Comparison of ENCODE assay signal across 8 mouse cellular contexts in genomic region chr10:75764519-75765473, GRCm38 (mm10). TPM values are rescaled to one million over a fixed set of nuclear protein-coding genes. Genes with fewer than 3 reads are reported as not detected.
DNase-seq lines count a peak whose midpoint lies in the region.

No protein-coding gene starts in this region.

- intact Hi-C loops in left cerebral cortex, postnatal 14 days (cut with DNase I) = loop anchor here (2.0 kb wide), 1 partner anchor 88 kb away; no protein-coding TSS in a partner anchor
- intact Hi-C loops in heart, postnatal 14 days (cut with DNase I) = no loop called here

- peak overlapping the region; percentile 74 for H3K4me3 ChIP-seq in forebrain, embryonic 10.5 days

- H3K9me3 ChIP-seq in forebrain, embryonic 10.5 days = no peaks in the 10 kb centered on the region

- H3K4me1 ChIP-seq in forebrain, embryonic 10.5 days = peaks cover 17% of the 10 kb centered on the region

- peak; percentile 65 to 66 for DNase-seq in left cerebral cortex, postnatal 14 days (ENCODE audit: low spot score in 2 of 2)
- no peak for DNase-seq in left cerebral cortex, adult 11 months (ENCODE audit: low spot score)
- DNase-seq in c-Kit-positive CD71-negative TER-119-negative erythroid progenitor cells, embryonic 14.5 days (ENCODE audit: low read depth) = peak; percentile 97
- peak; percentile 82 for DNase-seq in forebrain, embryonic 10.5 days (ENCODE audit: extremely low spot score, low spot score)
- DNase-seq in heart, postnatal 14 days = peak; percentile 49 to 75
- peak; percentile 76 to 84 for DNase-seq in kidney, postnatal 4 days
- DNase-seq in lung, postnatal 4 days = peak; percentile 51 to 81
- DNase-seq in skeletal muscle tissue, adult 2 months (ENCODE audit: low read depth, low spot score) = peak; percentile 70

- 1% methylated on average over 27 of the region's 27 CpGs for WGBS in forebrain, embryonic 10.5 days

- H3K27me3 ChIP-seq in forebrain, embryonic 10.5 days (ENCODE audit: poor library complexity, severe bottlenecking) = no peaks in the 10 kb centered on the region

- peaks cover 21% of the 10 kb centered on the region for H3K36me3 ChIP-seq in forebrain, embryonic 10.5 days (replicated peaks)

- peak overlapping the region; percentile 87 for H3K27ac ChIP-seq in forebrain, embryonic 10.5 days

RNA-seq across cellular contexts. Expression of gene Cabin1, which starts 0.7 kb away (rescaled TPM):
- 10 to 100 TPM; 79.8 to 82.9 TPM for total RNA-seq in left cerebral cortex, postnatal 14 days (2021)
- polyA plus RNA-seq in forebrain, embryonic 10.5 days (2016; fragmentation: Nextera tagmentation; extraction: Ambion mirVana) = 34.6 and 36.6 TPM in 2 replicates
- total RNA-seq in heart, postnatal 14 days (2021) = 10 to 100 TPM; 23.0 to 24.8 TPM

RNA-seq across cellular contexts. Expression of gene Ddt, which starts 8.4 kb away (rescaled TPM):
- 10 to 100 TPM; 32.8 to 40.5 TPM for total RNA-seq in left cerebral cortex, postnatal 14 days (2021)
- 95.4 and 99.6 TPM in 2 replicates for polyA plus RNA-seq in forebrain, embryonic 10.5 days (2016; fragmentation: Nextera tagmentation; extraction: Ambion mirVana)
- total RNA-seq in heart, postnatal 14 days (2021) = 10 to 100 TPM; 44.8 to 61.1 TPM

RNA-seq across cellular contexts. Expression of gene Gm20441, which starts 16.0 kb away (rescaled TPM):
- not detected for total RNA-seq in left cerebral cortex, postnatal 14 days (2021)
- not detected in 2 replicates for polyA plus RNA-seq in forebrain, embryonic 10.5 days (2016; fragmentation: Nextera tagmentation; extraction: Ambion mirVana)
- not detected for total RNA-seq in heart, postnatal 14 days (2021)

RNA-seq across cellular contexts. Expression of gene Gstt3, which starts 16.4 kb away (rescaled TPM):
- total RNA-seq in left cerebral cortex, postnatal 14 days (2021) = 1 to 10 TPM; 1.5 to 1.7 TPM
- polyA plus RNA-seq in forebrain, embryonic 10.5 days (2016; fragmentation: Nextera tagmentation; extraction: Ambion mirVana) = 1.1 and 1.9 TPM in 2 replicates
- 1 to 10 TPM; 1.8 to 4.3 TPM for total RNA-seq in heart, postnatal 14 days (2021)

RNA-seq across cellular contexts. Expression of gene Gstt1, which starts 33.6 kb away (rescaled TPM):
- 1 to 10 TPM; 3.0 to 4.7 TPM for total RNA-seq in left cerebral cortex, postnatal 14 days (2021)
- 3.8 and 4.4 TPM in 2 replicates for polyA plus RNA-seq in forebrain, embryonic 10.5 days (2016; fragmentation: Nextera tagmentation; extraction: Ambion mirVana)
- 1 to 10 TPM; 7.0 to 9.1 TPM for total RNA-seq in heart, postnatal 14 days (2021)
